Mouse (Mus musculus): Measurements from ENCODE around the gene Cabp2.

The Cabp2 gene

GRCm38 (mm10) chr19:4082219-4082965, 1.0 kb downstream of the Cabp2 start:
- no peak for DNase-seq

GRCm38 (mm10) chr19:4083316-4083715, 1.9 kb downstream of the Cabp2 start:
- DNase-seq, result no peak

- DNase-seq, result no peak
Measured at GRCm38 (mm10) chr19:4083826-4084225, 2.4 kb downstream of the Cabp2 start.

- peak; percentile 44 to 58 for DNase-seq
Measured at GRCm38 (mm10) chr19:4084984-4085383, 3.6 kb downstream of the Cabp2 start.

GRCm38 (mm10) chr19:4086156-4086555, 4.8 kb downstream of the Cabp2 start:
- no peak for DNase-seq

GRCm38 (mm10) chr19:4087090-4087489, 5.7 kb downstream of the Cabp2 start:
- DNase-seq, result no peak

GRCm38 (mm10) chr19:4088146-4088545, 6.8 kb downstream of the Cabp2 start:
- DNase-seq, result no peak

GRCm38 (mm10) chr19:4089128-4089527, 7.8 kb downstream of the Cabp2 start:
- DNase-seq, result no peak

- DNase-seq, result no peak
Measured at GRCm38 (mm10) chr19:4090446-4090845, 9.1 kb downstream of the Cabp2 start.

GRCm38 (mm10) chr19:4091383-4091782, 10.0 kb downstream of the Cabp2 start:
- DNase-seq, result no peak

- DNase-seq, result no peak
Measured at GRCm38 (mm10) chr19:4092750-4093149, 11.4 kb downstream of the Cabp2 start.

GRCm38 (mm10) chr19:4093772-4094171, 12.4 kb downstream of the Cabp2 start:
- DNase-seq, result no peak

- DNase-seq, result no peak
Measured at GRCm38 (mm10) chr19:4094348-4094747, 13.0 kb downstream of the Cabp2 start.

GRCm38 (mm10) chr19:4094774-4095303, 13.5 kb downstream of the Cabp2 start:
- no peak for DNase-seq

GRCm38 (mm10) chr19:4095802-4096201, 14.4 kb downstream of the Cabp2 start:
- DNase-seq, result no peak

GRCm38 (mm10) chr19:4096642-4097440, 15.5 kb downstream of the Cabp2 start, which contains the start of gene Cdk2ap2:
Cdk2ap2 (plus strand) TSS chr19:4097182.
- peak; percentile 99 to 100 for DNase-seq

- DNase-seq, result peak; percentile 90 to 91
Measured at GRCm38 (mm10) chr19:4097441-4097825, 16.1 kb downstream of the Cabp2 start.

- peak in 1 of 2 experiments; percentile 20 for DNase-seq
Measured at GRCm38 (mm10) chr19:4098426-4098825, 17.0 kb downstream of the Cabp2 start.

GRCm38 (mm10) chr19:4099056-4099455, 17.7 kb downstream of the Cabp2 start:
- peak; percentile 96 to 99 for DNase-seq

GRCm38 (mm10) chr19:4099837-4100717, 18.7 kb downstream of the Cabp2 start, which contains the start of gene Pitpnm1:
Pitpnm1 (plus strand) TSS chr19:4099998.
- peak; percentile 82 to 91 for DNase-seq

GRCm38 (mm10) chr19:4100718-4101261, 19.4 kb downstream of the Cabp2 start:
- peak in 1 of 2 experiments; percentile 42 for DNase-seq

- no peak for DNase-seq
Measured at GRCm38 (mm10) chr19:4101466-4101865, 20.1 kb downstream of the Cabp2 start.
